Mouse (Mus musculus) forebrain, embryonic 15.5 days (tissue): ENCODE results near the gene Tmtc1. TPM values are rescaled to one million over a fixed set of nuclear protein-coding genes. Genes with fewer than 3 reads are reported as not detected.
A peak's percentile ranks its signal among the peaks of the same experiment; 100 is the strongest.

ENCODE experiments used
- ATAC-seq: fragments of 200-750 bp; cut with Nextera tagmentation; replicated peaks from 2 replicates; pipeline ENCODE4 v1.8.0; 2017; ENCODE audit warnings: mild to moderate bottlenecking, moderate TSS enrichment, moderate library complexity
- H3K27ac ChIP-seq: fragments of 300-500 bp; sonication (generic); replicated peaks from 2 replicates; pipeline ENCODE4 v1.5.1; 2015; ENCODE audit warnings: mild to moderate bottlenecking, inconsistent platforms
- H3K27me3 ChIP-seq: fragments of 300-500 bp; sonication (generic); 2 replicates; pipeline ENCODE4 v1.6.1; 2015; ENCODE audit warnings: inconsistent platforms
- H3K36me3 ChIP-seq: fragments of 300-500 bp; sonication (generic); 2 replicates; pipeline ENCODE4 v1.6.1; 2015; ENCODE audit warnings: mild to moderate bottlenecking, inconsistent platforms
- H3K4me1 ChIP-seq: fragments of 300-500 bp; sonication (generic); 2 replicates; pipeline ENCODE4 v1.6.1; 2015; ENCODE audit warnings: inconsistent platforms
- H3K4me2 ChIP-seq: fragments of 300-500 bp; sonication (generic); replicated peaks from 2 replicates; pipeline ENCODE4 v1.6.1; 2015; ENCODE audit warnings: mild to moderate bottlenecking, inconsistent platforms
- H3K4me3 ChIP-seq: fragments of 300-500 bp; sonication (generic); 2 replicates; pipeline ENCODE4 v1.5.1; 2015; ENCODE audit warnings: mild to moderate bottlenecking, inconsistent platforms
- H3K9ac ChIP-seq: fragments of 300-500 bp; sonication (generic); replicated peaks from 2 replicates; pipeline ENCODE4 v1.6.1; 2015; ENCODE audit warnings: mild to moderate bottlenecking, inconsistent platforms
- H3K9me3 ChIP-seq: fragments of 300-500 bp; sonication (generic); 2 replicates; pipeline ENCODE4 v1.6.1; 2016; ENCODE audit warnings: inconsistent platforms
- WGBS: fragments of 180-500 bp; shearing (Covaris S2); methylation state at CpG from one replicate; pipeline ENCODE4 v1.1.7; 2015; ENCODE audit warnings: mixed read lengths; 5-methylcytosine and 5-hydroxymethylcytosine counted together
- polyA plus RNA-seq: library from polyadenylated mRNA; unstranded; fragments of >200 nt; fragmentation: Nextera tagmentation; extraction: Ambion mirVana; gene quantifications from 2 replicates; pipeline ENCODE4 v1.2.1, GENCODE M21; 2015

The Tmtc1 gene
- polyA plus RNA-seq, 1 experiment from 2014 or later = 2.6 TPM

- H3K27ac ChIP-seq = no peak overlapping the region
- H3K4me3 ChIP-seq = no peak overlapping the region
- no peaks in the 10 kb centered on the region for H3K36me3 ChIP-seq
- H3K4me1 ChIP-seq = peaks cover 3% of the 10 kb centered on the region; the same call in 1 of the 2 replicates
- H3K9ac ChIP-seq = no peak overlapping the region
- H3K9me3 ChIP-seq = no peaks in the 10 kb centered on the region
- no peaks in the 10 kb centered on the region for H3K27me3 ChIP-seq
- no peak for ATAC-seq
- H3K4me2 ChIP-seq = no peak overlapping the region
- WGBS = 76% methylated on average over 2 of the region's 2 CpGs
Observed at GRCm38 (mm10) chr6:148416597-148416996, 27.6 kb downstream of the Tmtc1 start.

- Histone ChIP-seq H3K27me3 (no peaks in the 10 kb centered on the region), H3K36me3 (no peaks in the 10 kb centered on the region), H3K4me3 (no peak overlapping the region), H3K9me3 (no peaks in the 10 kb centered on the region), H3K27ac (no peak overlapping the region), H3K9ac (no peak overlapping the region), H3K4me1 (no peaks in the 10 kb centered on the region), H3K4me2 (no peak overlapping the region)
- no peak for ATAC-seq
Observed at GRCm38 (mm10) chr6:148413638-148414037, 30.6 kb downstream of the Tmtc1 start.

DNA sequence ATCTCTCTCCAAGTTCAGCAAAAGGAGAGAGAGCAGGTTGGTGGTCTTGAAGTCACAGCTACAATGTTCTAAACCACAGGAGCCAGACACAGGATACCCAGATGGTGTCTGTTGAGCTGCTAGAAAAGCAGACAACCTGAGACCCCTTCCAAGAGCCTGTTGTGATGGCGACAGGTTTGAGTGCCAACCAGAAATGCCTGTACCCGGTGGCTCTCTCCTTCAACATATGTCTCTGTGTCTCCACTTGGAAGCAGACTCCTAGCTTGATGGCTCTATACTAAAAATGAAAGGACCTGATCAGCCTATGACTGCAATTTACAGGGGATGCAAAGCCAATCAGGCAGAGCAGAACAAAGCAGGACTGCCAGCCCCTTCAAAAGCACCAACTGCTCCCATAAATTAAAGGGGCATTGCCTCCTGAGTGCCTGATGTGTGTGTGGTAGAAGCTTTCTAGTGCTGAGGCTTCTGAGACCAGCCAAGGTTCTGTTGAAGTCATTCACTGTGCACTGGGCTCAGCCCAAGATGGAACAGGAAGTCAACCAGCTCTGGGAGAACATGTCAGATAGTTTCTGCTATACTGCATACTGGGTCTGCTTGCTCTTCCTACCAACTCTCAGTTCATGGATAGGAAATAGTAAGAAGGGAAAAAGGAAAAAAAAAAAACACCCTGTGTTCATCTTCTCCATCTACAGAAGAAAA, 37.2 kb downstream of the Tmtc1 start:
- 53% methylated on average over 2 of the region's 2 CpGs for WGBS
- peak; percentile 90 for ATAC-seq
- Histone ChIP-seq H3K27me3 (no peaks in the 10 kb centered on the region), H3K9ac (no peak overlapping the region), H3K4me2 (no peak overlapping the region), H3K4me3 (no peak overlapping the region), H3K36me3 (no peaks in the 10 kb centered on the region), H3K9me3 (no peaks in the 10 kb centered on the region), H3K27ac (0 out of 2 replicates have a peak overlapping the region, but pooled peaks have one; percentile 31), H3K4me1 (no peaks in the 10 kb centered on the region)

GRCm38 (mm10) chr6:148405599-148405998, 38.6 kb downstream of the Tmtc1 start:
- WGBS = 83% methylated on average over 2 of the region's 2 CpGs
- Histone ChIP-seq H3K27me3 (no peaks in the 10 kb centered on the region), H3K27ac (no peak overlapping the region), H3K4me3 (no peak overlapping the region), H3K36me3 (no peaks in the 10 kb centered on the region), H3K4me2 (no peak overlapping the region), H3K4me1 (no peaks in the 10 kb centered on the region), H3K9me3 (no peaks in the 10 kb centered on the region), H3K9ac (no peak overlapping the region)
- no peak for ATAC-seq

- Histone ChIP-seq H3K9ac (no peak overlapping the region), H3K36me3 (no peaks in the 10 kb centered on the region), H3K4me3 (no peak overlapping the region), H3K9me3 (no peaks in the 10 kb centered on the region), H3K4me2 (no peak overlapping the region), H3K27me3 (no peaks in the 10 kb centered on the region), H3K27ac (no peak overlapping the region), H3K4me1 (no peaks in the 10 kb centered on the region)
- no peak for ATAC-seq
- 64% methylated on average over 1 of the region's 1 CpGs for WGBS
Observed at GRCm38 (mm10) chr6:148404500-148404899, 39.7 kb downstream of the Tmtc1 start.

DNA sequence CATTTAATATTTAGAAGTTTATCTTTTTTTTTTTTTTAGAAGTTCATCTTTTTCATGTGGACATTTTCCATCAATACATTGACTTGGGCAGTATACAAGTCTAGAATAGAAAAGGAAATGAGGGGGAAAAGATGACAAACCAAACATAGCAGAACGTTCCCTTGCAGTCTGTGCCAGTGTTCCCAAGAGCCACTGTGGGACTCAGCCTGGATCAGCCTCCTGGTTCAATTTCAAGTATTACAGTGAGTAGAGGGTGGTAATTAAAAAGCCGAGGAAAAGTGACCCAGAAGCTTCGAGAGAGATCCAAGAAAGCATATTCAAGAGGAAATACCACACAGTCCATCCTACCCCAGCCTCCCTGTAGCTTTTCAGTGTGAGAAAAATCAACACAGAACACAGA, 40.4 kb downstream of the Tmtc1 start:
- Histone ChIP-seq H3K4me1 (no peaks in the 10 kb centered on the region), H3K9me3 (no peaks in the 10 kb centered on the region), H3K36me3 (no peaks in the 10 kb centered on the region), H3K27ac (no peak overlapping the region), H3K4me2 (no peak overlapping the region), H3K9ac (no peak overlapping the region), H3K4me3 (no peak overlapping the region), H3K27me3 (no peaks in the 10 kb centered on the region)
- WGBS = 79% methylated on average over 3 of the region's 3 CpGs
- ATAC-seq = no peak

- no peak overlapping the region for H3K4me2 ChIP-seq
- no peak overlapping the region for H3K9ac ChIP-seq
- H3K9me3 ChIP-seq = no peaks in the 10 kb centered on the region
- no peaks in the 10 kb centered on the region for H3K27me3 ChIP-seq
- no peak overlapping the region for H3K27ac ChIP-seq
- H3K36me3 ChIP-seq = no peaks in the 10 kb centered on the region
- ATAC-seq = no peak
- 94% methylated on average over 6 of the region's 6 CpGs for whole genome bisulfite sequencing
- no peaks in the 10 kb centered on the region for H3K4me1 ChIP-seq
- H3K4me3 ChIP-seq = no peak overlapping the region
Observed at GRCm38 (mm10) chr6:148401031-148401430, 43.2 kb downstream of the Tmtc1 start.

DNA sequence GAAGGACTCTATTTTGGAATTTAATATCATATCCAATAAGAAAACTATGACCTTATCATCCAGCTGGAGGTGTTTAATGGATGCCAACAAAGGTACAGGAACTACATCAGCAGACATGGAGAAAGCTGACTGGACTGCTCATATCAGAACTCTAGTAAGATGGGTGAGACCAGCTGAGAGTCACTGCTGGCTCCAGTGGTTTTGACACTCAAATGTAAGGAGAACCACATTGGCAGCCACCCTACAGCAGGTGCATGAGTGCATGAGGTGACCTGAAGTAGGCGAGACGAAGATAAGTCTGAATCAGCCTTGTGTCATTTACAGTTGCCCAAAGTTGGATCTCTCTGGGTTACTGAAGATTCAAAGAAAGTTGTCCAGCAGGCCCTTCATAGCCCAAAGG, 44.6 kb downstream of the Tmtc1 start:
- Histone ChIP-seq H3K9ac (no peak overlapping the region), H3K27ac (no peak overlapping the region), H3K4me2 (no peak overlapping the region), H3K36me3 (no peaks in the 10 kb centered on the region), H3K4me1 (no peaks in the 10 kb centered on the region), H3K27me3 (no peaks in the 10 kb centered on the region), H3K9me3 (no peaks in the 10 kb centered on the region), H3K4me3 (no peak overlapping the region)
- 98% methylated on average over 2 of the region's 2 CpGs for WGBS
- ATAC-seq = no peak

- ATAC-seq = no peak
- Histone ChIP-seq H3K36me3 (no peaks in the 10 kb centered on the region), H3K27me3 (no peaks in the 10 kb centered on the region), H3K4me1 (no peaks in the 10 kb centered on the region), H3K9me3 (no peaks in the 10 kb centered on the region), H3K4me3 (no peak overlapping the region), H3K9ac (no peak overlapping the region), H3K27ac (no peak overlapping the region), H3K4me2 (no peak overlapping the region)
- WGBS = 90% methylated on average over 2 of the region's 2 CpGs
Observed at GRCm38 (mm10) chr6:148398888-148399287, 45.3 kb downstream of the Tmtc1 start.

- Histone ChIP-seq H3K9me3 (no peaks in the 10 kb centered on the region), H3K9ac (no peak overlapping the region), H3K4me3 (no peak overlapping the region), H3K4me2 (no peak overlapping the region), H3K4me1 (peaks cover 10% of the 10 kb centered on the region), H3K27me3 (no peaks in the 10 kb centered on the region), H3K27ac (no peak overlapping the region), H3K36me3 (no peaks in the 10 kb centered on the region)
- WGBS = 74% methylated on average over 5 of the region's 5 CpGs
- no peak for ATAC-seq
Observed at GRCm38 (mm10) chr6:148397270-148397669, 46.9 kb downstream of the Tmtc1 start.

DNA sequence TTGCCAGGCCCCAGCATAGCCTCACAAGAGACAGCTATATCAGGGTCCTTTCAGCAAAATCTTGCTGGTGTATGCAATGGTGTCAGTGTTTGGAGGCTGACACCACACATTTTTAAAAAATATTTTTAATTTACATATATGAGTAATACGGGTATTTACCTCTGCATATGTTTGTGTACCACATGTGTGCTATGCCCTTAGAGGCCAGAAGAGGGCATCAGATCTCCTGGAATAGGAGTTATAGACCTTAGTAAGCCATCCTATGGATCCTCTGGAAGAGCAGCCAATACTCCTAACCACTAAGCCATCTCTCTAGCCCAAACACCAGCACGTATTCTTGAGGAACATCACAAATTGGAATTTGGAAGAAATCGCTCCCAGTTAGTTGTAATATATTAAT, 48.9 kb downstream of the Tmtc1 start:
- H3K27ac ChIP-seq = no peak overlapping the region
- H3K4me1 ChIP-seq = peaks cover 26% of the 10 kb centered on the region
- no peak overlapping the region for H3K9ac ChIP-seq
- H3K4me2 ChIP-seq = no peak overlapping the region
- 97% methylated on average over 3 of the region's 3 CpGs for WGBS
- no peaks in the 10 kb centered on the region for H3K9me3 ChIP-seq
- no peaks in the 10 kb centered on the region for H3K27me3 ChIP-seq
- no peak overlapping the region for H3K4me3 ChIP-seq
- no peaks in the 10 kb centered on the region for H3K36me3 ChIP-seq
- no peak for ATAC-seq

DNA sequence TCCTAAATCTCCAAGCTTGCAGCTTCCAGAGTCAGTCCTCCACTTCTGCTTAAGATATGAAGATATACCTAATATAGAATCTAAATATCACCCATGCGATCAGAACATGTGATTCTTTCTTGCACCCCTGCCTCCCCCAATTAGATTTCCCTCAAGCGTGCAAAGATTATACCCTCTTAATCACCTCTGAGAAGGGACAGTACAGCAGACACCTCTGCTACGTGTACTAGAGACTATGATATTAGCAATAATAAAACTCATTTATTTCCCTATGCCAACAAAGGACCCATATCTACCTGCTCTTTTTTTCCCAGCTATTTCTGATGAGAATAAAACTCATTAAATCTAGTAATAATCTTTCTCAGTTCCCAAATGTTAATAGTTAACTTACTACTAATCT, 49.9 kb downstream of the Tmtc1 start:
- H3K27ac ChIP-seq = no peak overlapping the region
- no peak overlapping the region for H3K4me2 ChIP-seq
- no peaks in the 10 kb centered on the region for H3K27me3 ChIP-seq
- H3K4me1 ChIP-seq = peaks cover 26% of the 10 kb centered on the region
- H3K9me3 ChIP-seq = no peaks in the 10 kb centered on the region
- H3K4me3 ChIP-seq = no peak overlapping the region
- ATAC-seq = no peak
- no peaks in the 10 kb centered on the region for H3K36me3 ChIP-seq
- H3K9ac ChIP-seq = no peak overlapping the region
- 85% methylated on average over 3 of the region's 3 CpGs for WGBS

- no peak overlapping the region for H3K9ac ChIP-seq
- WGBS = 6% methylated on average over 10 of the region's 10 CpGs
- ATAC-seq = peak; percentile 80
- H3K27me3 ChIP-seq = no peaks in the 10 kb centered on the region
- peak overlapping the region; percentile 63 for H3K27ac ChIP-seq
- H3K36me3 ChIP-seq = no peaks in the 10 kb centered on the region
- H3K4me2 ChIP-seq = peak overlapping the region; percentile 19; the same call in 1 of the 2 replicates
- peaks cover 26% of the 10 kb centered on the region for H3K4me1 ChIP-seq
- no peaks in the 10 kb centered on the region for H3K9me3 ChIP-seq
- H3K4me3 ChIP-seq = no peak overlapping the region
Observed at GRCm38 (mm10) chr6:148392147-148392546, 52.0 kb downstream of the Tmtc1 start.
